Mouse (Mus musculus) stomach, embryonic 16.5 days (tissue): ENCODE results near the gene Epc2. TPM values are rescaled to one million over a fixed set of nuclear protein-coding genes. Genes with fewer than 3 reads are reported as not detected.

Source experiments
- ATAC-seq: fragments of 200-750 bp; cut with Nextera tagmentation; 2 replicates; pipeline ENCODE4 v1.8.0; 2017; ENCODE audit warnings: moderate number of reproducible peaks, moderate TSS enrichment; ENCODE audit not compliant: insufficient read depth, low FRiP score
- H3K27ac ChIP-seq: fragments of 300-500 bp; sonication (generic); 2 replicates; pipeline ENCODE4 v1.5.1; 2014; ENCODE audit warnings: low read length
- H3K27me3 ChIP-seq: fragments of 300-500 bp; sonication (generic); 2 replicates; pipeline ENCODE4 v1.6.1; 2014; ENCODE audit warnings: low read length, control low read depth, mixed read lengths; ENCODE audit not compliant: control insufficient read depth, insufficient read depth
- H3K36me3 ChIP-seq: fragments of 300-500 bp; sonication (generic); 2 replicates; pipeline ENCODE4 v1.6.1; 2014; ENCODE audit warnings: low read length; ENCODE audit not compliant: control insufficient read depth, insufficient read depth
- H3K4me1 ChIP-seq: fragments of 300-500 bp; sonication (generic); 2 replicates; pipeline ENCODE4 v1.6.1; 2014; ENCODE audit warnings: low read length, control low read depth, mixed read lengths; ENCODE audit not compliant: control insufficient read depth, insufficient read depth
- H3K4me2 ChIP-seq: fragments of 300-500 bp; sonication (generic); 2 replicates; pipeline ENCODE4 v1.6.1; 2014; ENCODE audit warnings: low read depth, low read length, mixed read lengths
- H3K4me3 ChIP-seq: fragments of 300-500 bp; sonication (generic); replicated peaks from 2 replicates; pipeline ENCODE4 v1.5.1; 2014; ENCODE audit warnings: mild to moderate bottlenecking, low read length
- H3K9ac ChIP-seq: fragments of 300-500 bp; sonication (generic); 2 replicates; pipeline ENCODE4 v1.6.1; 2014; ENCODE audit warnings: low read length
- H3K9me3 ChIP-seq: fragments of 300-500 bp; sonication (generic); replicated peaks from 2 replicates; pipeline ENCODE4 v1.6.1; 2016; ENCODE audit warnings: low read length, control low read depth; ENCODE audit not compliant: control insufficient read depth
- WGBS: fragments of 180-500 bp; shearing (Covaris S2); extraction: QIAGEN DNeasy Blood & Tissue Kit; methylation state at CpG from one replicate; pipeline ENCODE4 v1.1.7; 2014; 5-methylcytosine and 5-hydroxymethylcytosine counted together
- polyA plus RNA-seq: library from polyadenylated mRNA; unstranded; fragments of >200 nt; fragmentation: Nextera tagmentation; extraction: Ambion mirVana; gene quantifications from 2 replicates; pipeline ENCODE4 v1.2.1, GENCODE M21; 2015

Gene Epc2
- polyA plus RNA-seq, 1 experiment from 2014 or later: 6.1 TPM

GRCm38 (mm10) chr2:49594886-49595285 is 143.6 kb downstream of the Epc2 start:
- Histone ChIP-seq H3K27me3 (no peaks in the 10 kb centered on the region), H3K36me3 (no peaks in the 10 kb centered on the region), H3K9me3 (no peaks in the 10 kb centered on the region), H3K9ac (no peak overlapping the region), H3K27ac (no peak overlapping the region), H3K4me3 (no peak overlapping the region), H3K4me2 (no peak overlapping the region), H3K4me1 (no peaks in the 10 kb centered on the region)
- 85% methylated on average over 7 of the region's 7 CpGs for WGBS
- no peak for ATAC-seq

GRCm38 (mm10) chr2:49596318-49596717 is 145.0 kb downstream of the Epc2 start:
- Histone ChIP-seq H3K36me3 (no peaks in the 10 kb centered on the region), H3K4me2 (no peak overlapping the region), H3K27me3 (no peaks in the 10 kb centered on the region), H3K4me3 (no peak overlapping the region), H3K4me1 (no peaks in the 10 kb centered on the region), H3K9ac (no peak overlapping the region), H3K9me3 (no peaks in the 10 kb centered on the region), H3K27ac (no peak overlapping the region)
- 72% methylated on average over 3 of the region's 3 CpGs for WGBS
- ATAC-seq: no peak

DNA sequence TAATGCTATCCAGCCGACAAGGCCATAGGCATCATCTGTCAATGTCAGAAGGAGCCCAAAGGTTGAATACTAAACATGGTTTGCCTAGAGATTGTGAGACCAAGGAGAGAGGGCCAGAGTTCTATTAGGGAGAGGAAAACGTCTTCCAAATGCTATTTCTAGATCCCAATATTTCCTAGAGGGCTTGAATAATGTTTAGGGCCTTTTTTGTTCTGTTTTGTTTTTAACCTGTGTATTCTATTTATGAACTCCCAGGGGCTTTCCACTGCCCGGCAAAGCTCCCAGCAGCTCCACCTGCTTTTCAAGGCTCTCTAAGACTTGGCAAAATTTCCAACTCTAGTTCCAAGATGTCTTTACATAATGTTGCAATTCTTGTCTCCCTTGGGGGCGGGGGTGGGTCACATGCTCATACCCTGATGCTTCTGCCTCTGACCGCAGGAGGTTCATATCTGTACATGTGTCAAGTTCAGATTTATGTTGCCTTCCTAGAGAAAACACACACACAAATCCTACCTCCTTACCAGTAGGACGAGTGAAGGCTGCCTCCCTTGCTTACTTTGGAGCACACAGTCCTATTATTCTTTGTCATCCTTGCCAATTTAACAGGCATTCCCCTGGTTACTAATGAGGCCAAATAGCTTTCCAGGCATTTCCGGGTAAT is 148.9 kb downstream of the Epc2 start:
- no peaks in the 10 kb centered on the region for H3K4me1 ChIP-seq
- ATAC-seq: no peak
- 46% methylated on average over 7 of the region's 7 CpGs for WGBS
- H3K4me3 ChIP-seq: no peak overlapping the region
- H3K27me3 ChIP-seq: no peaks in the 10 kb centered on the region
- H3K9me3 ChIP-seq: no peaks in the 10 kb centered on the region
- H3K27ac ChIP-seq: no peak overlapping the region
- no peak overlapping the region for H3K4me2 ChIP-seq
- H3K36me3 ChIP-seq: no peaks in the 10 kb centered on the region
- no peak overlapping the region for H3K9ac ChIP-seq

Other genes starting within 250 kb of the Epc2 start
- 4.8 and 5.9 TPM in 2 replicates for gene Kif5c, start 167.8 kb downstream of the Epc2 start, polyA plus RNA-seq